Mouse (Mus musculus) activated CD4-positive, CD25-positive, alpha-beta regulatory T cell, adult 4 months (primary cell): ENCODE data around the gene Limch1. TPM values are rescaled to one million over a fixed set of nuclear protein-coding genes. Genes with fewer than 3 reads are reported as not detected.

ENCODE experiments used
- ATAC-seq: one replicate; pipeline ENCODE4 v1.8.0; 2017
- polyA plus RNA-seq, 2 experiments: library from polyadenylated mRNA; unstranded; fragments of 100-300 nt; shearing (Covaris generic); gene quantifications; one replicate each; pipeline ENCODE4 v1.2.1; 2017

Gene Limch1
- polyA plus RNA-seq, 2 experiments from 2014 or later = 0.16 TPM; not detected in 1

DNA sequence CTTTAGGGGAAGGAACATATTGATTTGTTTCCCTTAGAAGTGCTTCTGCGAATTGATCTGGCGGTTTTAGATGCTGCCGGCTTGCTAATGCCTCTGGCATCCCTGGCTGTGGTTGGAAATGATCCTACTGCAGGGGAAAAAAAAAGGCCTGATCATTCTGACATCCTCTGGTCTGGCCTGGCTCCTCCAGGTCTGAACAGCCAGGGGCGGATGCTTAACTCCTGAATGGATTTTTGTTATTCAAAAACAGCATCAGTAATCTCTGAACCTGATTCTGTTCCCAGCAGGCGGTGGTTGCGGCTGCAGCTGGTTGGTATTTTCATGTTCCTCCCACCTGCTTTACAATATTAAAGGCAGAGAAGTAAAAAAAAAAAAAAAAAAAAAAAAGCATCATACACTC lies 337.5 kb downstream of the Limch1 start:
- ATAC-seq = no peak

DNA sequence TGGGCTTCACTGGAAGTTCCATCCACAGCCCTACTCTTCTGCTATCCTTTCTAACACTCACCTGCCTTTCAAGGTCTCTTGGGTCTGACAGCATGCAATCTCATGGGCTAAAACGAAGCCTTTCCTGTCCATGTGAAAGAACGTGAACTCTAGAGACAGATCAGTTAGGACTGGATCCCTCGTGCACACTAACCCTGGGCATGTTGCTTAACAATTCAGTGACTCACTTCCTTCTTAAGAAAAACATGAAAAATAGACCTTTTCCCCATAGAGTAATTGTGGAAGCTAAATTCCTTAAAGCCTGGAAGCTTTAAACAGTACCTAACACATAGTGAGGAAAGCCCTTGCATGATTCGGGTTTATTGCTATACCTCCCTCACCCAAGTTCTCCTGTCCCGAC lies 345.2 kb downstream of the Limch1 start:
- ATAC-seq = no peak

DNA sequence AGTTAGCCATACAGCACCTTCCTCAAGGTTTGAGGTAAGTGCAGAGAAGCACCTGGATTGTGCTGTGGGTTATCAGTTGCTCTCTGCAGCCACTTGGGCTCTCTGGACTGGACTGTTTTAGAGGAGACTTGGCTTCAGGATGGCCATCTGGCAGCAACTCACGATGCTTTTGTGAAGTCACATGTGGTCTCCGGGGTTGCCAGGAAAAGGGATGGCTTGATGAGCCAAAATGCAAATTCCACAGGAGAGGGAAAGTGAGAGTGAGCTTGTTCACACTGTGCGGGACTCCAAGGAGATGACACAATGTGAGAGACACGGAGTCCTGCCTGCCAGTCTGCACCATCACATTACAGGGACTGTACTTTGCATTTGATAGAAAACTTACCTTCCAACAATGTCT lies 346.1 kb downstream of the Limch1 start:
- no peak for ATAC-seq

DNA sequence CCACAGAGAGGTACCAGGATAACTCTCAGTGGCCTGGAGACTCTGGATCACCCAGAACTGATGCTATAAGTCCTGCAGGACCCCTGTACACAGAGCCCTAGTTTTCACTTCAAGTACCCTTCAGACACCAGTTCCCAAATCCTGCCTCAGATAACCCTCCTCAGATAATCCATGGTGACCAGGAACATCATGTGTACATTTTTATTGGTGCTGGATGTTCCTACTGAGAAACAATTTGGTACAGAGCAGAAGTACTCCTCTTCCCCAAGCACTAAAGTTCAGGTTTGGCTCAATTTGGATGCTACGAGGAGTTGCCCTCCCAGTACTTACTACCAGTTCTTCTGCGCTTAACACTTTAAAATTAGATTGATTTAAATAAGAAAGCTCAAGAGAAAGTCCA lies 348.4 kb downstream of the Limch1 start:
- ATAC-seq = no peak

DNA sequence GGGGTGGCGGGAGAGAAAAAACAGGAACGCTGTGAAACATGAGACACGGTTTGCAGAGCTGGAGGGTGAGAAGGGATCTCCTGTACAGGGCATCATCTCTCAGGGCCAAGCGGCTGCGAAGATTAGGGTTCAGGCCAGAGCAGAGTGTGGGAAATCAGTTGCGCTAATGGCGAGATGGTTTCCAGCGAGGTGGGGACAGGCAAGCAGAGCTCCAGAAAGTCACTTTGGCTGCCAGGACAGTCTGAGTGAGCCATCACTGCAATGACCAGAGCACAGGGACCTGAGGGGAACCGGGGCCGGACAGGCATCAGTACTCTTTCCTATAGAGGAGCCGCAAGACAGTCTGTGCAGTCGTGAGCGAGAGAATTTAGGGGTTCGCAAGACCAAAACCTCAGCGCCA lies 349.5 kb downstream of the Limch1 start:
- ATAC-seq = no peak

DNA sequence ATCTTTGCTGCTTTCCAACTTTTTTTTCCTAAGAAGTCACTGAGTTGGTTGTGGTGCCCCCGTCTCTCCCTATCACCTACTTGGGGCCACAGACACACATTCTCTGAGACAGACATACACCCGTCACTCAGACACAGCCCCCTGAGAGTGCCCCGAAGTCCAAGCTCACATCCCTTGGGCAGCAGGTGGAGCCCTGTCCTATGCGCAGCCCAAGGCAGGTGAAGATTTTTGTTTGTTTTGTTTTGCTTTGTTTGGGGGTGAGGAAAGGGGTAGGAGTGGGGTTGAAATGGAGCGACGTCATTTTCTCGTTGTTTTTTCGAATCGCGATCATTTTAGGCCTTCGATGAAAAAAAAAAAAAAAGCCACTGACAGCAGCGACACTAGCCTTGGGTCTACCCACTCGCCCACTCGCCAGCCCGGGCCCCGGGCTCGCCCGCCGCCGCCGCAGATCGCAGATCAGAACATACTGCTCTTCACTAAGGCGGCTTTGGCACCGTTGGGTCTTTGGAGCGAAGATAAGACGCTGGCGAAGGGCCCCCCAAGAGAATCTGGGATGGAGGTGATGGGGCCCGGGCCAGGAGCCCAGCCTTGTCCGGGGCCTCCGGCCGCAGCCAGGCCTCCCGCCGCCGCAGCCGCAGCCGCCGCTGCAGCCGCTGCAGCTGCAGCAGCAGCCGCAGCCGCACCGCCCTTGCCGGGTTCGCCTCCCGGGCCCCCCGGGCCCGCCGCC lies 350.2 kb downstream of the Limch1 start:
- ATAC-seq = no peak

DNA sequence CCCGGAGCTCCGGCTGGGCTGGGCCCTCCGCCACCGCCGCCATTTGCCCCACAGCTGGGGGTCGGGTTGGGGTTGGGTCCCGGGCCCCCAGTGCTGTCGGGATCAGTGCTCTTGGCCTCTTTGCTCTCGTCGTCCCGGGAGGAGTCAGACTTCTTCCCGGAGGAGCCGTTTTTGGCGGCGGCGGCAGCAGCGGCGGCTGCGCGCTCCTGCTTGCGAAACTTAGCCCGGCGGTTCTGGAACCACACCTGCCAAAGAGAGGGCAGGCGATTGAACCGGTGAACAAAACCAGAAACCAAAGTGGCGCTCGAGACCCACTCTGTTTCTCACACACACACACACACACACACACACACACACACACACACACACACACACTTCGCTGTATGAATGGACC lies 350.7 kb downstream of the Limch1 start:
- no peak for ATAC-seq

DNA sequence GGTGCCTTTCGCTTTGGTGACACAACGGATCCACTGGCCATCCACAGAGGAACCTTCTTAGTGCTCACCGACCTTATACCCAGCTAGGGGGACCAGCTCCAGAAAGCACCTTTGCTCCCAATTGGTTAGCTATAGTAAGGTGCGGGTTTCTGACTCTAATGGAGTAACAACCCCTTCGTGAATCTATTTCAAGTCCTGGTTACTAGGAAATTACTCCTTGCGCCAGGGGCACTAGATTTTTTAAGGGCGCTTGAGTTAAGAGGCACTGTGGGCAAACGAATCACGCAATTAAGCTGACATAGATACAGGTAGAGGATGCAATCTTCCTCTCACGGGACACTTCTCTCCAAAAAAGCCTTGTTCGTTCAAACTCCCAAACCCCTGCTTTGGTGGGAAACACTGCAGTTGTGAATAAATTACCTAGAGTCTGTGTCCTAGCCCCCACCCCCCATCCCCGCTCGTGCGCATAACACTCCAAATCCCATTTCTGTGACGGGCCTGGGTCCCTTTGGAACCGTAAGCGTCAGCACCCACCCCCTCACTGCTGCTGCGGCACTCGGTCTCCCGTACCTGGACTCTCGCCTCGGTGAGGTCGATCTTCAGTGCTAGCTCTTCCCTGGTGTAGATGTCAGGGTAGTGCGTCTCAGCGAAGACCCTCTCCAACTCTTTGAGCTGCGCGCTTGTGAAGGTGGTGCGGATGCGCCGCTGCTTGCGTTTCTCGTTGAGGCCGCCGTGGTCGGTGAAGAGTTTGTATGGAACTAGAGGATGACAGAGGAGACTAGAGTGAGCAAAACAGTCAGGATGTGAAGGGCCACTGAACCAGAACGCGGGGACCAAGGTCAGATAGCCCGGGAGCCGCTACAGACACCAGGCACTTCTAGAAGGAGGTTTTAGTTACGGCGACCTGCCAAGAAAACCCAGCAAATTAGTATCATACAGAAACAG lies 351.8 kb downstream of the Limch1 start:
- no peak for ATAC-seq

DNA sequence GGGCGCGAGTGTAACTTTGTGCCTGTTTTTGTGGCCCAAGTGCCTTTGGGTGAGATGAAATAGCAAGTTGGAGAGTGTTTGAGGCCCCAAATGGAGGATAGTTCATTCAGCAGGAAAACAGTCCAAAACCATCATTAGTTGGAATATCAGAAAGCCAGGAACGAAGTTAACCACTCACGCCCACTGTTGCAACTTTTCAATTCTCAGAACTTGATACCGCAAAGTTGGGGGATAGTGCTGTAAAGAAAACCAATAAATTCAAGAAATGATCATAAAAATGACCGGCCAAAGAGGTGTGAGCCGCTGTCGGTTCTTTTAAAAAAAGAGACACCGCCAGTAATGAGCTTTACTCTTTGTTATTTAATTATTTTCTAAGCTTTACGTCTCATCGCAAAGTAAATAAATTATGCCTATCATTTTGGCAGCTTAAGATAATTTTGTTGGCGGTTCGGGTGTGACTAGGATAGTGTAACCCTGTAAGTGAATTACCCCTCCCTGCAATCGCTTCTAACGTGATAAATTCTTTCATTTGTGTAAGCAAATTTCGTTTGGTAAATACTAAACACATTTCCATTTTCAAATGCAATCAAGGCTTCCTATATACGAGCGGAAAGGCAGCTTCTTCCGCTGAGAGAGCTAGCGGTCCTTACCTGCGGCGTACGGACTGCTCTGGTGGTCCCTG lies 352.6 kb downstream of the Limch1 start:
- no peak for ATAC-seq

DNA sequence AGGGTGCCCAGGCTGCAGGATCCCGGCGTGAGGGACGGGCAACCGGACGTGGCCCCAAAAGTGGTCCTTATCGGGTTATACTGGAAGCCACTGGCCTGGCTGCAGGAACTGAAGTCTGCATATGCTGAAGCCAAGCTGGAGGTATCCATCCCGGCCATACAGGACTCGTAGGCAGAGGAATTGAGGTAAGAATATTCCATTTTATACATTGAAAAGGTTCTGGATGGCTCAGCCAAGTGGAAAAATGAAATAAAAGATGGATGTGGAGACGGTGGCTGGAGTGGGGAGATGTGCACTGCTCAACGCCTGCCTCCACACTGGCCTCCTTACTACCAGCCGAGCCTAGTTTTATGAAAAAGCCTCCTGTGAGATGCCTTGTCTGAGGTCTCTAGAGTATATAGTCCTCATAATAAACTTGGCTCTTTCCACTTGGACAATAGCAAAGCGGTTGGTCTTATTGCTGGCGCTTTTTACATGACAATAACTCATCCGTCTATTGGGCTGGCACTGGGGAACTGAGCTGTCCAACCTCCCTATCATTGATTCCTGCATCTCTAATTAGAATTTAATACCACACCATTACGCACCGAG lies 353.2 kb downstream of the Limch1 start, which contains the start of gene Phox2b:
Phox2b (minus strand) TSS at position 569 of the 591 bp plus-strand sequence.
- ATAC-seq = no peak

DNA sequence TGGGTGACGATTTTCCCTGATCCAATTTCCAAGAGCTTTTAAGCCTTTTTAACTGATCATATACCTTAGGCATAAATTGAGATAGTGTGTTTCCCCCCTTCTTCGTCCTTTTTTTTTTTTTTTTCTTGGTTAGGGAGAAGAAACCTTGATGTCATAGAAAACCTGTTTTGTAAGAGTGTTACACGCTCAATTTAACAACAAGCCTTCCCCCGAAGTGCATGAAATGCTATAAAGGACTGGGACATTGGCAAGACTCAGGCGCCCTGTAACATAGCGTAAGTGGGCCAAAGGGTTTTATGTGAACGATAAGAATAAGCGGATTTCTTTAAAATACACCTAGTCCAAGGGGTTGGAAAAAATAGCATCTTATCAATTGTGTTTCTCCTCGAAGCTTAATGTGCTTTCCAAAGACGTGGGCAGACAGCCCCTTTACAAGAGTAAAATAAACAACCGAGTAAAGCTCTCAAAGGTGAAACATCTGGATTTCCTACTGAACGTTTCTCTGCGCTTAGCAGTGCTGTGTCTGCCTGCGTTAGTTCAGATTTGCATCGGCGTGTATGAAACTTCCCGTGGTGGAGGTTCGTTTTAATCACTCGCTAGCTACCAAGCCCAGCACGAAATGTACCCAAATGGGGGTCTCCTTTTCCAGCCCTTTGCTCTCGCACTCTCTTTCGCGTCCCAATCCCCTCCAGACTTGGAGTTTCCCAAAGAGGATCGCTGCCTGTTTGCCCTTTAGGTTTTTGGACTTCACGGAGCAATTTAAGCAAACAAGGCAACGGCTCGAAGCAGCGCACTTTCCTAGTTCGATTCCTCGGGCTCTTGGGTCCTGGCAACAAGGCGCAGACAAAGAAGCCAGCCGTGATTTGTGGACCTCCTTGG lies 354.0 kb downstream of the Limch1 start:
- no peak for ATAC-seq

DNA sequence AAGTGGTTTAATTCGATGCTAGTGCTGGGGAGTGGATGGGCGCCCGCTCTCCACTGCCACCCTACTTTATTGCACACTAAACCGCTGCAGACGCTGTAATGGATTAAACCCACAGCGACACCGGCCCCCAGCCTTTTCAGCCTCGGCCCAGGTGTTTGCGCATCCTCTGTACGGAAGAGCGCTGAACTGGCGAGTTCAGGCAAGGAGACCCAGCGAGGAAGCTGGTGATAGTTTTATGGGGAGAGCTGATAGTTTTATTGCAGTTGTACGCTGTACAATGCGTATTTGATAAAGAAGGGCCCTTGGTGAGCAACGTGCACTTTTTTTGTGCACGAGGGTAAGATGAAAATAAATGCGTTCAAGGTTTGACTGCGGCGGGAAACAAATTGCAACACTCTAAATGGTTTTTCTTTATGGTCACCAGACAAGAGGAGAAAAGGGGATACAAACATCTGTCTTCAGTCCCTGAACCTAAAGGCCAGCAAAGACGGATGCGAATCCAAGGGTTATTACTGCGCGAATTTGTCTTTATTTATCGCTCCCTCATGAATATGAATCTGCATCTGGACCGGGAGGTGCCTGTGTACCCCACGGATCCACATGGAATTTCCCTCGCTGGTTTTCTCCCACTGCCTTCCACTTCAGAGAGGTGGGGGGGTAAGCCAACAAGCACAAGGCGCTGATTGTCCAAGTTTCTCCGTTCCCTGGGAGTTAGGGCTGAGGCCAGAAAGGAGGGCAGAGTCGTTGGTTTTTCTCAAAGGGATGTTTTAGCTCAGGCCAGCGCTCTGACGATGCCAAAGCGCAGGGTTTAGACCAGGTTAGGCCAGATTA lies 355.2 kb downstream of the Limch1 start:
- ATAC-seq = no peak

DNA sequence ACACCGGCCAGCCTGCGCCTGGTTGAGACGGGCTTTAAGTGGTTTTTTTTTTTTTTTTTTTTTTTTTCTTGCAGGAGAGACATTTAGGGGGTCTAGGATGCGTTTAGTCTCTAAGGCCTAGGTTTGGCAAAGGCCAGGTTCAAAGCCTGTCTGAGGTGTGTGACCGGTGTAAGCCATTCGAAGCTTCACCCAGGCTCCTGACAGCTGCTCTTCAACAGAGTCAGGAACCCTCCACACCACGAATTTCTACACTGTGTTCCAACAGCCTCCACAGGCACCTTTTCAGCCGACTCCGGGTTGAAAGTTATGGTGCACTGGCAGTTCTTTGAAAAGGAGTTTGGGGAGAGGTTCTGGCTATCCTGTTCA lies 355.8 kb downstream of the Limch1 start:
- no peak for ATAC-seq

DNA sequence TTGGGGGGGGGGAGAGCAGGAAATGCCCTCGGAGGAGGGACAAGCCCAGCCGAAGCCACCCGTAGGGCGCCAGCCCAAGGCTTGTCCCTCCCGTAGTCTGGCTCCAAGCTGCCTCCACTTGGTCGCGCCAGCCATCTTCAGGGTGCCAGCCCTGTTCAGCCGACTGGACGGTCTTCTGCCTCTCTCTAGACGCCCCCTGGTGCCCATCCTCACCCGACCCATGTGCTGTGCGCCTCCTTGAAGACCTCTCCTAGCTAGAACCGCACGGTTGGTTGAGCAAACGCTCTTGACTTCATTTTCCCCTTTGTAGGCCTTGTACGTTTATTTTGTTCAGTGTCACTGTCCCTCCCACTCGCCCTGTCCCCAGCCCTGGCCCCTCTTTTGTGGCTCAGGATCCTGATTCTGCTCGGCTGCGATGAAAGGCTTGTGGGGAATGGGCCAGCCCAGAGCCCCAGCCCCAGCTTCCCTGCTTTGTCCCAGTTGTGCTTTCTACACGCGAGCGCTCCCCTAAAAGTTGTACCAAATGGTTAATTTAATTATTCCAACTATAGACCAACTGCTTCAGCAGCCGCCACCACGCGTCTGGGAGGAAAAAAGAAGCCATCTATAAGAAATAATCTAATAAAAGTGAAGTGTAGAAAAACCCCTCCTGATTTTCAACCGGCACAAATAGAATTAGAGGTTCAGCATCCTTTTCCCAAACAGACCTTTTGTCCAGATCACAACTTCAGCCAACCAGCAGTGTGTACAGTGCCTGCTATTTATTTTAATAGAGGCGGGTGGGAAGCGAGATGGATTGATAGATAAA lies 356.4 kb downstream of the Limch1 start:
- ATAC-seq = no peak

DNA sequence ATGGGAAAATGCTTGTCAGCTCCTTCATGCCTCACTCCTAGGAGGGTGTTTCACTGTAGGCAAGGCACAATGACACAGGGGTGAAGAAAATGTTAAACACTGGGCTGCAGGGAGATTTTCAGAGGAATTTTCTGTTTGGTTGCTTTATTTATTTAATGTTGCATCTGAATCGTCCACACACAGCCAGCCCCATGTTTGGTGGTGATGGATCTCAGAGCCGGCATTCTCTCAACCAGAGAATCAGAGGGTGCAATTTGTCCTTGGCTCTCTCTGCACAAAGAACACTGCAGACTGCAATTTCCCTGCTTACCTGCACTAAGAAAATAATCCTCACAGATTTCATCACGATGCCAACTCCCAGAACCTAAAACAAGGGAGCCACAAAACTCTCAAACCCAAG lies 357.4 kb downstream of the Limch1 start:
- no peak for ATAC-seq

DNA sequence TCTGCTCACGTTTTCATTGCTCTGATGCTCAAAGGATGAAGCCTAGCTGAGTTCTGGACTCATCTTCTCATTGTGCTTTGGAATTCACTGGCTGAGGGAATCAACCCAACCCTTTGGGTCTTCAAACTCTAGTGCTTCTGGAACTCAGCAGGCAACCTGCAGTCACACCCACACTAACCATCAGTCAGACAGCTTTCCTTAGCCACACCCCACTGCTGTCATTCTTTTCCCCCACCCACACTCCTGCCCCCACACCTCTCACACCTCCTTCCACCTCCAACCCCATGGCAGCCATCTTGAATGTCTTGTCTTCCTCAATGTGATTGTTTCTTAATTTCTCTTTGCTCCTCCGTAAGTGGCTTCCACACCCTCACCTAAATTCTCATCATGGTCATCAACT lies 360.6 kb downstream of the Limch1 start:
- ATAC-seq = no peak
